Mouse (Mus musculus) limb, embryonic 14.5 days (tissue): ENCODE results near the gene Tesmin. TPM values are rescaled to one million over a fixed set of nuclear protein-coding genes. Genes with fewer than 3 reads are reported as not detected.

Experiments used
- ATAC-seq: fragments of 200-750 bp; cut with Nextera tagmentation; 2 replicates; pipeline ENCODE4 v1.8.0; 2017; ENCODE audit warnings: low read depth, moderate number of reproducible peaks, moderate TSS enrichment; ENCODE audit not compliant: low FRiP score
- DNase-seq: peaks from one replicate; pipeline ENCODE4 v3.0.0-alpha.2; 2015; ENCODE audit warnings: low spot score
- H3K27ac ChIP-seq: fragments of 300-500 bp; sonication (generic); replicated peaks from 2 replicates; pipeline ENCODE4 v1.5.1; 2014; ENCODE audit warnings: low read depth, mild to moderate bottlenecking, low read length, moderate library complexity, mixed read lengths
- H3K27me3 ChIP-seq: fragments of 300-500 bp; sonication (generic); 2 replicates; pipeline ENCODE4 v1.6.1; 2014; ENCODE audit warnings: low read length, mixed read lengths; ENCODE audit not compliant: control insufficient read depth, insufficient read depth
- H3K36me3 ChIP-seq: fragments of 300-500 bp; sonication (generic); 2 replicates; pipeline ENCODE4 v1.6.1; 2014; ENCODE audit warnings: mild to moderate bottlenecking, low read length, moderate library complexity, mixed read lengths; ENCODE audit not compliant: control insufficient read depth, insufficient read depth
- H3K4me1 ChIP-seq: fragments of 300-500 bp; sonication (generic); 2 replicates; pipeline ENCODE4 v1.6.1; 2014; ENCODE audit warnings: antibody characterized with exemption, low read length, mixed read lengths; ENCODE audit not compliant: control insufficient read depth, insufficient read depth
- H3K4me2 ChIP-seq: fragments of 300-500 bp; sonication (generic); replicated peaks from 2 replicates; pipeline ENCODE4 v1.6.1; 2014; ENCODE audit warnings: low read depth, mild to moderate bottlenecking, low read length, moderate library complexity; ENCODE audit not compliant: severe bottlenecking
- H3K4me3 ChIP-seq: fragments of 300-500 bp; sonication (generic); replicated peaks from 2 replicates; pipeline ENCODE4 v1.5.1; 2014; ENCODE audit warnings: low read length
- H3K9ac ChIP-seq: fragments of 300-500 bp; sonication (generic); 2 replicates; pipeline ENCODE4 v1.6.1; 2014; ENCODE audit warnings: mild to moderate bottlenecking, low read depth, low read length, moderate library complexity; ENCODE audit not compliant: severe bottlenecking
- H3K9me3 ChIP-seq: fragments of 300-500 bp; sonication (generic); 2 replicates; pipeline ENCODE4 v1.6.1; 2016; ENCODE audit warnings: low read length; ENCODE audit not compliant: control insufficient read depth
- POLR2A ChIP-seq: fragments of 200-500 bp; IDR thresholded peaks from 2 replicates; pipeline ENCODE4 v1.8.0; 2012; ENCODE audit warnings: inconsistent platforms, mild to moderate bottlenecking, moderate library complexity, borderline replicate concordance; ENCODE audit not compliant: insufficient read depth, insufficient read length; ENCODE audit errors: extremely low read depth
- WGBS: fragments of 180-500 bp; shearing (Covaris S2); extraction: QIAGEN DNeasy Blood & Tissue Kit; methylation state at CpG from one replicate; pipeline ENCODE4 v1.1.7; 2014; 5-methylcytosine and 5-hydroxymethylcytosine counted together
- polyA plus RNA-seq, 2 experiments: library from polyadenylated mRNA; depleted of rRNA in 1 of 2; stranded (reverse) in 1 of 2; unstranded in 1 of 2; fragments of >200 nt; fragmentation: Nextera tagmentation in 1 of 2; extraction: Ambion mirVana in 1 of 2; gene quantifications; 2 replicates each; pipeline versions ENCODE4 v1.2.1 to v1.2.3; 2012 to 2014

Gene Tesmin
- polyA plus RNA-seq, 2 experiments = 0.29 to 0.34 TPM

- DNase-seq = no peak
- Histone ChIP-seq H3K4me1 (no peaks in the 10 kb centered on the region), H3K4me2 (no peak overlapping the region), H3K4me3 (no peak overlapping the region), H3K36me3 (peaks cover 22% of the 10 kb centered on the region), H3K9ac (no peak overlapping the region), H3K27me3 (no peaks in the 10 kb centered on the region), H3K9me3 (no peaks in the 10 kb centered on the region), H3K27ac (no peak overlapping the region)
- ATAC-seq = no peak
- WGBS = 65% methylated on average over 2 of the region's 2 CpGs
- no peak for TF ChIP-seq POLR2A
These were observed 14.6 kb upstream of the Tesmin start for GRCm38 (mm10) chr19:3374028-3374427.

DNA sequence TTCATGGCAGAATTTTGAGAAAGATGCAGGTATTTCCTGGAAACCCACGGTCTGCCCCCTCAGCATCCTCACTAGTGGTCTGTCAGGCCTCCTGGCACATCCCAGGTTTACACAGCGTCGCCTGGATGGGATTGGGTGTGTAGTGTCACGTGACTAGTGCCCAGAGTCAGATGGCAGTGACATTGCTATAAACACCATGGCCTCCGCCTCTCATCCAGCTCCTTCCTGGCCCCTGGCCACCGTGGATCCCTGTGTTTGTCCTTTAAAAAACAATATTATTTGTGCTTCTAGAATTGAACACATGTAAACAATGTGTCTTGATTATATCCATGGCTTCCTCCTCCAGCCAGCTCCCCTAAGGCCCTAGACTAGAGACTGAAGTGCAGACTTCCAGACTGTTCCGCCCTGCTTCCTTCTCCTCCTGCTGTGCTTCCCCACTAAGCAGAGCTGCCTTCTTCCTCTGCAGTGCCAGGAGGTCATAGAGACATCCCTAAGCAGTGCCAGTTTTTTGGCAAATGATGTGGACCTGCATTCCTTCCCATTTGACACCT lies 12.6 kb upstream of the Tesmin start:
- H3K36me3 ChIP-seq = peaks cover 25% of the 10 kb centered on the region
- H3K27ac ChIP-seq = no peak overlapping the region
- TF ChIP-seq POLR2A = no peak
- no peak overlapping the region for H3K9ac ChIP-seq
- no peaks in the 10 kb centered on the region for H3K9me3 ChIP-seq
- no peaks in the 10 kb centered on the region for H3K4me1 ChIP-seq
- no peak overlapping the region for H3K4me3 ChIP-seq
- WGBS = 61% methylated on average over 7 of the region's 7 CpGs
- no peak for ATAC-seq
- no peak for DNase-seq
- no peak overlapping the region for H3K4me2 ChIP-seq
- no peaks in the 10 kb centered on the region for H3K27me3 ChIP-seq

- Histone ChIP-seq H3K4me3 (no peak overlapping the region), H3K4me1 (no peaks in the 10 kb centered on the region), H3K9me3 (no peaks in the 10 kb centered on the region), H3K27me3 (no peaks in the 10 kb centered on the region), H3K9ac (no peak overlapping the region), H3K36me3 (peaks cover 27% of the 10 kb centered on the region), H3K4me2 (no peak overlapping the region), H3K27ac (no peak overlapping the region)
- WGBS = 28% methylated on average over 4 of the region's 4 CpGs
- DNase-seq (no peak), ATAC-seq (no peak)
- no peak for TF ChIP-seq POLR2A
These were observed 11.5 kb upstream of the Tesmin start for GRCm38 (mm10) chr19:3376966-3377715.

- H3K4me3 ChIP-seq = no peak overlapping the region
- no peak overlapping the region for H3K27ac ChIP-seq
- no peak for TF ChIP-seq POLR2A
- no peak overlapping the region for H3K9ac ChIP-seq
- no peaks in the 10 kb centered on the region for H3K9me3 ChIP-seq
- no peak for DNase-seq
- H3K4me2 ChIP-seq = no peak overlapping the region
- WGBS = 92% methylated on average over 3 of the region's 3 CpGs
- H3K4me1 ChIP-seq = no peaks in the 10 kb centered on the region
- no peaks in the 10 kb centered on the region for H3K27me3 ChIP-seq
- peaks cover 26% of the 10 kb centered on the region for H3K36me3 ChIP-seq
- no peak for ATAC-seq
These were observed 10.0 kb upstream of the Tesmin start for GRCm38 (mm10) chr19:3378614-3379013.

DNA sequence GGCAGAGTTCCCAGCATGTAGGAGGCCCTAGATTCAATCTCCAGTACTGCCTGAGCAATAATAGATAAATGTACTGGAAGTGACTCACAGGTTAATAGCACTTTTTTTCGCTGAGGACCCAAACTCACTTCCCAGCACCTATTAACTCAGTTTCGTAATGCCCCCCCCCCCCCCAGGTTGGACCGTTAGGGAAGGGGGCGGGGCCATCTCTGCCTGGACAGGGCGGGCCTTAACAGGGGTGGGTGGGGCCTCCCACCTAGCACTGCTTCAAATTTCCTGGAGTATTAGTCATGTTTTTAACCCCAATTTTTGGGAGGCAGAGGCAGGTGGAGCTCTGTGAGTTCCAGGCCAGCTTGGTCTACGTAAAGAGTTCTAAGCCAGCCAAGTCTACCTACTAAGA lies 596 bp upstream of the Tesmin start:
- H3K36me3 ChIP-seq = peaks cover 11% of the 10 kb centered on the region; the same call in 1 of the 2 replicates
- H3K4me2 ChIP-seq = no peak overlapping the region; the same call in 1 of the 2 replicates
- H3K9me3 ChIP-seq = 0 out of 2 replicates have a peak, but pooled peaks cover 3% of the 10 kb centered on the region
- no peak overlapping the region for H3K27ac ChIP-seq
- ATAC-seq (no peak), DNase-seq (no peak)
- TF ChIP-seq POLR2A = no peak
- H3K4me3 ChIP-seq = no peak overlapping the region
- H3K27me3 ChIP-seq = no peaks in the 10 kb centered on the region
- H3K9ac ChIP-seq = no peak overlapping the region
- H3K4me1 ChIP-seq = no peaks in the 10 kb centered on the region
- WGBS = 66% methylated on average over 6 of the region's 6 CpGs
